Mouse (Mus musculus) T-helper 17 cell (primary cell): Measurements from ENCODE around the gene Sirt3.

Experiments
- in situ Hi-C, 2 experiments: fragments of 300-600 bp; cut with MboI, MseI; formaldehyde crosslinking; loops; 1 replicate in 1 of 2; 2 replicates in 1 of 2; pipeline ENCODE4 v1.15.1; 2025; ENCODE audit warnings: high pct_unique_total_duplicates in 2 of 2

The Sirt3 gene

DNA sequence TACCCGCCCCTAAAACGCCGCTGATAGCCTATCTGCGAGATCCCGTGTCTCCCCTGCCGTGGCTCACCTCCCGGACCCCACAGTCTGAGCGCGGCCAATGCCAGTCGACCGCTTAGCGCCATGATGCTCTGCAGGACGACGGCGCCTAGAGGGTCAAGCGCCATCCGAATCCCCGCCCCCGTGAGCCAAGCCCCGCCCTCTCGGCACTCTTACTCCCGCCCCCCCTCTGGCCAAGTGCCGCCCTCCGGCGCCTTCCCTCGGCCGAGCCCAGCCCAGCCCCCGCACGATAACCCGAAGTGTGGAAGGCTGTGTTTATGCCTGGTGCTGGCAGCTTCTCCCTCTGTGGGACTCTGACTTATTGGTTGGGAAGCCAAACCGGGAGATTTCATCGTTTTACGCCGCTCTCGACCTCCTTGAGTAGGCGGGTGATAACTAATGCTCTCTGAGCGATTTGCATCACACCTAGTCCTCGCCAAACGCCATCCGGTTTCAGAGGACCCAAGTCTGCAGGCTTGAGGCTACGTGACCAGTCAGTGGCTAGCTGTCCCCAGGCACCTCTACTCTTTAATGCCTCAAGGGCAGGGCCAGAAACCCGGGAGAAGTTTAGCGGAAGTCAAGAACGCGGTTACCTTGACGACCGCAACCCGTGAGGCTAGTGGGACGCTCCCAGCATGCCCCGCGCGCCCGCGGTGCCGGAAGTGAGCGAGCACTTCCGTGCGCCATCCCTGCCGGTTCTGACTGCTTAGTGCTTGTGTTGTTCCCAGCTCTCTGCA lies at the start of gene Sirt3, which contains the start of gene Psmd13:
TSS of gene Sirt3 (minus strand) at position 614 of the 773 bp plus-strand sequence.
TSS of gene Psmd13 (plus strand) at position 273 of the 773 bp plus-strand sequence.
- in situ Hi-C loops = no loop called here

DNA sequence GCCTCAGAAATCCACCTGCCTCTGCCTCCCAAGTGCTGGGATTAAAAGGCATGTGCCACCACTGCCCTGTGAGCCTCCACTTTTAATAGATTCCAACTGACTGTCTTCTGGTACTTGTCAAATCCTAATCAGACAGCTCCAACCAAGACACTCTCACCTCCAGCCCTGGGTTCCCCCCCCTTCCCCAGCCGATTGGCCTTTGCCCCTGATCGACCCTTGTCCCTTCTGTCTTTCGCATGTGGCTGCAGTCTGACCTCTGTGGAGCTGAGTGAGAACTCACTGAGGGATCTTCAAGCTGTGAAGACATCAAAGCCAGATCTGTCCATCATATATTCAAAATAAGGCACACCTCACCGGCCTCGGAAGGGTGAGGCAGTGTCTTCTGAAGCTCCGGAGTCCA lies 45.1 kb upstream of the Sirt3 start:
- in situ Hi-C loops = no loop called here

- in situ Hi-C loops = no loop called here
Observed at GRCm38 (mm10) chr7:140923070-140923775, 41.1 kb upstream of the Sirt3 start.

GRCm38 (mm10) chr7:140922398-140923069 lies 40.4 kb upstream of the Sirt3 start:
- in situ Hi-C loops = no loop called here

DNA sequence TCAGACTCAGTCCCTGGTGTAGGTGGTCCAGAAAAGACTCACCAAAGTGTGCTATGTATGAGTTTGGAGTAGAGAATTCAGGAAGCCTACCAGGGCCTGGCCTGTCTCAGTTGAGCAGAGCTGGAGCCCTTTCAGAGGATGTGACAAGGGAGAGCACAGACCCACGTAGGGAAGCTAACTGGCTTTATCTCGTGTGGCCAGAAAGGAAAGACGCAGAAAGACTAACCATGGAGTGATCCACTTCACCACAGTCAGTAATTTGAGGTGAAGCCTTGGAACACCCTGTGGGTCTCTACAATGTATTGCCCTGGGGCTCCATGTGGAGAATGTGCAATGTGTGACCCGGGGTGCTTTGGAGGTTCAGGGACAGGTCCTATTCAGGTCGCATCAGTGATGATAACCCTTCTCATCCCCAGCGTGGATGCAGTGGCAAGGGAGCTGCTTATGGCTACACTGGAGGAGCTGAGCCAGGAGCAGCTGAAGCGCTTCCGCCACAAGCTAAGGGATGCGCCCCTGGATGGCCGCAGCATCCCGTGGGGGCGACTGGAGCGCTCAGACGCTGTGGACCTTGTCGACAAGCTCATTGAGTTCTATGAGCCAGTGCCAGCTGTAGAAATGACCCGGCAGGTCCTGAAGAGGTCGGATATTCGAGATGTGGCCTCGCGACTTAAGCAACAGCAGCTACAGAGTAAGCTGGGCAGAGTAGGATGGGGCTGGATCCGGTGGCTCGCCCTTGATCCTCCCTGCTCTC lies 39.3 kb upstream of the Sirt3 start:
- in situ Hi-C loops = no loop called here

DNA sequence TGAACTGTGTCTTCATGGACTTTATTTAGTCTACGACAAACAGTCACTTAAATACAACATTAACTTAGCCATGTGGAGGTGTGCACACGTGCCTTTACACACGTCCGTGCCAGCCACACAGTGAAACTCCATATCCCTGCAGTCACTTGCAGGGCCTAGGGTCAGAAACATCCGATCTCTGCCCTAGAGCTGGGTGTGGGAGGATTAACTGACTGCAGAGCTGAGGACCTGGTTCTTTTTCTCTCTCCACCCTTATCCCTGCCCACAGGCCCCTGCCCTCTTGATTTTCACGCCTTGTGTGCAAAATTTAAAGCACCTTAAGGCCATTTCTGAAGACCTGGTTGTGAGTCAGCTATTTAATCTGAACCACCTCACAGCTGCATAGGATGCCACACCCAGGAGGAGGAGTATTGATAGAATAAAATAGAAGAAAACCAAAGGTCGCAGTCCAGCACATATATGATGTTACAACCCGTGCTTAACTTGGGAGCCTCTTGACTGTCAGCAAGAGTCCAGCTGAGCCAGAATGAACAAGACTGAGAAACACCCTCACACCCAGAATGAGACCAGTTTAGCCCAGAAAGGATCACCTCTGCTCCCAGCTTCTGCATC lies 38.4 kb upstream of the Sirt3 start, which contains the start of gene Nlrp6:
TSS of gene Nlrp6 (plus strand) at position 485 of the 612 bp plus-strand sequence.
- in situ Hi-C loops = no loop called here

GRCm38 (mm10) chr7:140919911-140920310 lies 37.8 kb upstream of the Sirt3 start:
- in situ Hi-C loops = no loop called here

GRCm38 (mm10) chr7:140914031-140914690 lies 32.1 kb upstream of the Sirt3 start:
- in situ Hi-C loops = no loop called here

DNA sequence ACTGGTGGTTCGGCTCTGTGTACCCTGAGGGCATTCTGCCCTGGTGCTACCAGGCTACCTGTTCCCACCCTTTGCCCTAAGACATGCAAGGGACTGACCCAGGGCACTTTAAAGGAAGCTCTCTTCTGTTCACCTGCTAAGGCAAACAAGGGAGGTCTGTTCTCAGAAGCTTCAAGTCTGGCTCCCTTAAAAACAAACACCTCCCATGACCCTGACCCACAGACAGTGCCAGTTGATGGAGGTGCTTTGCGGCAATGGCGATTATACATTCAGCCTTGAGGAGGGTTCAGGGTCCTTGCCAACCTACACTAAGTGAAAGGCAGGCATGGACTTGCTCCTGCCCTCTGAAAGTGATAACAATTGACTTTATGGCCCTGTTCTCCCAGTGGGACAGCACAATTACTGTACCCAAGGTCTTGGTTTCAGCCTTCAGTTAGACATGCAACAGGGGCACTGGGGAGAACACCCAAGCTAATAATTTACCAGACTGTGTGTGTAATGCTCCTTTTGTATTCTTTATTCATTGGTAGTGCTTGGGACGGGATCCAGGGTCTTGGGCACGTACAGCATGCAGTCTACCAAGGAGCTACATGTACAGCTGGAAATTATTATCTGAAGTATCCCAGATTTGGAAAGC lies 30.9 kb upstream of the Sirt3 start:
- in situ Hi-C loops = no loop called here

DNA sequence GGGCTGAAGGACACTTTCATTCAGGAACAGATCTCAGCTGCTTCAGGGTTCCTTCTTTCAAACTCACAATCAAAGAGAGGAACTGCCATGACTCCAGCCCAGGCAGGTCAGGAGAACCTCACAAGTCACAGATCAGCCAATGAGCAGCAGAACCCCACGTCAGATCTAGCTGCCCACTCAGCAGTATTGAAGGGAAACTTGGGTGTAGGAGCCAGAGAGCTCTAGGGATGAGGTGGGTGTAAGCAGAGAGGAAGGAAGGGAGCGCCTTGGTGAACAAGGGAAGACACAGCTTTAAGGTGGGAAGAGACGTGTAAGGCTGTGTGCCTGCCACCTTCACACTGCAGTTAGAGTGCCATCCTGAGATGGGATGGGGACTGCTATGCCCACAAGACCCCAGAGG lies 30.2 kb upstream of the Sirt3 start:
- in situ Hi-C loops = no loop called here

DNA sequence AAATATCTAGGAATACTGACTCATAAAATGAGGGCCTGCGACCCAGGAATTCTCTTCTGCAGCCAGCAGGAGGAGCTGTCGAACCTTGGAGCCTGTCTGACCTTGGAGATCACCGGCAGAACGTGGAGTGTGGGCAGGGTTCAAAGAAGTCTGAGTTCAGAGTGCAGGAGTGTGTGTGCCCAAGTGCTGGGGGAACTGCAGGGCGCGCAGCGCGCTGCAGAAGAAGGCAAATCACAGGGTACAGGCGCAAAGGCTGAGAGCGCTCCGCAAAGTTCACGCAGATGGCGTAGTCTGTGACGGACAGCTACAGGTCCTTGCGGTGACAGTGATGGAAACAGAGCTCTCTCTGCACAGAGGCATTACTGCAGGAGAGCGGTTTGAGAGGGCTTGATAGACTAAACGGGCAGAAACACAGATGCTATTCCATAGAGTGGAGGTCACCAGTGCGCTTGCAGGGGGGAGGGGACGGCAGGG lies 26.6 kb upstream of the Sirt3 start:
- in situ Hi-C loops = no loop called here

DNA sequence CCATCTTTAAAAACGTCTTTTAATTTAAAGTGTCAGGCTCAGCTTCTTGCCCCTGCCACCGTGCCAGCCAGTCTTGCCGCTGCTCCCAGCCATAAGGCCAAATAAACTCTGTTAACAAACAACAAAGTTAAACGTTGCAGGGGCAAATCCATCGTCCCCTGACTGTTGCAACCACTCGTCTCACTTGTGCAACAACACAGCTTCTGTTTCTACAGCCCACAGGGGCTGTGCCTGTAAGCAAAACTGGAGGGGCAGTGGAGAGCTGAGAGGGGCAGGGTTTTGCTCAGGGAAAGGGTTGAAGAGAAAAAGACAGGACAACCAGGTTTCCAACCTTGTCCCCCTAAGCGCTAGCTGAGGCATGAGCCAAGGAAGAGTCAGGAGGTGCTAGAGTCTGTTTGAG lies 26.1 kb upstream of the Sirt3 start:
- in situ Hi-C loops = no loop called here

DNA sequence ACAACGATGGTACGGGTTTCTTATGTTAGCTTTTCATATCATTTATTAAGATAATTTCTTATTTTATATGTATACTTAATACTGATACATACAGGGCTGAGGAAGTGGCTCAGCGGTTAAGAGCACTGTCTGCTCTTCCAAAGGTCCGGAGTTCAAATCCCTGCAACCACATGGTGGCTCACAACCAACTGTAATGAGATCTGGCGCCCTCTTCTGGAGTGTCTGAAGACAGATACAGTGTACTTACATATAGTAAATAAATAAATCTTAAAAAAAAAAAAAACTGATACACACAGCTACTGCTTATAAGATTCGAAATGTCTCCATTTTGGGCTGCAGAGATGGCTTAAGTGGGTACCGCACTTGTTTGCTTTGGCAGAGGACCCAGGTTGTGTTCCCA lies 25.6 kb upstream of the Sirt3 start:
- in situ Hi-C loops = no loop called here

- in situ Hi-C loops = no loop called here
Observed at GRCm38 (mm10) chr7:140907131-140907530, 25.0 kb upstream of the Sirt3 start.

DNA sequence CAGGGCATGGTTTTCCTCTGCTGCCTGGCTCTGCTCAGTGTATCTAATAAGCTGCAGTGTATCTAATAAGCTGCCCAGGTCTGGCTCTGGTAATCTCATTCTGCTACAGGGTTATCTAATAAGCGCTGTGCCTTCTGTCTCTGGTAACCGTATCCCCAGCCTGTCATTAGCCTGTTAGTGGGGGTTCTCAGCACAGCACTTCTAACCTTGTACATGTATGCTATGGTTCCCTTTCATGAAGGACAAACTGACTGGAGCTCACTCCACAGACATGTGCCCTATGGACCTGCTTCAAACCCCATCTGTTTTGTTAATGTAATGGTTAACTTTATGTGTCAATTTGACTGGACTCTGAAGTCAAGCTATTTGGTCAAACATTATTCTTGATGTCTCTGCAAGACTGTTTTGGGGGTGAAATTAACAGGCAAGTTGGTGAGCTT lies 23.6 kb upstream of the Sirt3 start:
- in situ Hi-C loops = no loop called here

DNA sequence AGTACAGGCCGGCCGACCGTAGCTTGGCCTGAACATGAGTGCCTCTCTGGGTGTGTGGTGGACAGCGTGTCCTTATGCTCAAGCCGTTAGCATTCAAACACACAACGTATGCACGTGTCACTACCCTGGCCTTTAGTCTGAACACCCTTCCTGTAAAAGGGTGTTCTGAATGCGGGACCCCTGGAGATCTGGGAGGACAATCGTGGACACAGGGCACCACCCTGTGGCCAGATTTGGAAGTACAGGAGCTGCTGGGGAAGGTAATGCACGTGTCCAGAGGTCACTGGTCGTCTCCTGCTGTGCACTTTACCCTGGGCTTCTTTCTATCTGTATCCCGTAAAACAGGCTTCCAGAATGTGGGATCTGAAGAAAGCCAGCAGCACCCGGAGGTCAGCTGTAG lies 21.1 kb upstream of the Sirt3 start:
- in situ Hi-C loops = loop anchor here (5.0 kb wide), 3 partner anchors 56 to 144 kb away; partner anchors contain the start of genes Odf3 (in 1 of the 2) and Scgb1c1 (in 1 of the 2)

- in situ Hi-C loops = loop anchor here (5.0 kb wide), 3 partner anchors 55 to 145 kb away; partner anchors contain the start of genes Odf3 (in 1 of the 2) and Scgb1c1 (in 1 of the 2)
Observed at GRCm38 (mm10) chr7:140902036-140902875, 20.1 kb upstream of the Sirt3 start.

DNA sequence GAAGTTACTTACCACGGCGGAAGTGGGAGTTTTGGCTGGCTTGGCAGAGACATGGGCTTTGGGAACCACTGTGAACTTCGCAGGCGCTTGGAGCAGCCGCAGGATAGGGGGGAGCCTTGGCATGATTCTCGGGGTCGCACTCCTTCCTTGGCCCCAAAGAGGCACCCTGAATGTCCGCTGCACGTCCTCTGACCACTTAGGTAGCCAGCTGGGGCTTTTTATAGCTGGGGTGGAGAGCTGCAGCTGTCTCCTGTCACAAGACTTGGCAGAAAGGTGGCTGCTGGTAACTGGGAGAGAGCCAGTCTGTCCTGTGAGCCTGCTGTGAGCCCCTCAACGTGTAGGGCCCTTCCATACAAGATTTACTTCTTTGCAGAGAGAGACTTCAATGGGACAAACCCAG lies 18.1 kb upstream of the Sirt3 start, which contains the start of gene Cox8b:
TSS of gene Cox8b (minus strand) at position 227 of the 400 bp plus-strand sequence.
- in situ Hi-C loops = loop anchor here (5.0 kb wide), 3 partner anchors 53 to 147 kb away; partner anchors contain the start of genes Odf3 (in 1 of the 2) and Scgb1c1 (in 1 of the 2)
